Mouse (Mus musculus) limb, embryonic 14.5 days (tissue): ENCODE results near the gene Ppfia3. TPM values are rescaled to one million over a fixed set of nuclear protein-coding genes. Genes with fewer than 3 reads are reported as not detected.

Source experiments
- ATAC-seq: fragments of 200-750 bp; cut with Nextera tagmentation; 2 replicates; pipeline ENCODE4 v1.8.0; 2017; ENCODE audit warnings: low read depth, moderate number of reproducible peaks, moderate TSS enrichment; ENCODE audit not compliant: low FRiP score
- DNase-seq: peaks from one replicate; pipeline ENCODE4 v3.0.0-alpha.2; 2015; ENCODE audit warnings: low spot score
- H3K27ac ChIP-seq: fragments of 300-500 bp; sonication (generic); replicated peaks from 2 replicates; pipeline ENCODE4 v1.5.1; 2014; ENCODE audit warnings: low read depth, mild to moderate bottlenecking, low read length, moderate library complexity, mixed read lengths
- H3K27me3 ChIP-seq: fragments of 300-500 bp; sonication (generic); 2 replicates; pipeline ENCODE4 v1.6.1; 2014; ENCODE audit warnings: low read length, mixed read lengths; ENCODE audit not compliant: control insufficient read depth, insufficient read depth
- H3K36me3 ChIP-seq: fragments of 300-500 bp; sonication (generic); 2 replicates; pipeline ENCODE4 v1.6.1; 2014; ENCODE audit warnings: mild to moderate bottlenecking, low read length, moderate library complexity, mixed read lengths; ENCODE audit not compliant: control insufficient read depth, insufficient read depth
- H3K4me1 ChIP-seq: fragments of 300-500 bp; sonication (generic); 2 replicates; pipeline ENCODE4 v1.6.1; 2014; ENCODE audit warnings: antibody characterized with exemption, low read length, mixed read lengths; ENCODE audit not compliant: control insufficient read depth, insufficient read depth
- H3K4me2 ChIP-seq: fragments of 300-500 bp; sonication (generic); replicated peaks from 2 replicates; pipeline ENCODE4 v1.6.1; 2014; ENCODE audit warnings: low read depth, mild to moderate bottlenecking, low read length, moderate library complexity; ENCODE audit not compliant: severe bottlenecking
- H3K4me3 ChIP-seq: fragments of 300-500 bp; sonication (generic); replicated peaks from 2 replicates; pipeline ENCODE4 v1.5.1; 2014; ENCODE audit warnings: low read length
- H3K9ac ChIP-seq: fragments of 300-500 bp; sonication (generic); 2 replicates; pipeline ENCODE4 v1.6.1; 2014; ENCODE audit warnings: mild to moderate bottlenecking, low read depth, low read length, moderate library complexity; ENCODE audit not compliant: severe bottlenecking
- H3K9me3 ChIP-seq: fragments of 300-500 bp; sonication (generic); 2 replicates; pipeline ENCODE4 v1.6.1; 2016; ENCODE audit warnings: low read length; ENCODE audit not compliant: control insufficient read depth
- POLR2A ChIP-seq: fragments of 200-500 bp; IDR thresholded peaks from 2 replicates; pipeline ENCODE4 v1.8.0; 2012; ENCODE audit warnings: inconsistent platforms, mild to moderate bottlenecking, moderate library complexity, borderline replicate concordance; ENCODE audit not compliant: insufficient read depth, insufficient read length; ENCODE audit errors: extremely low read depth
- WGBS: fragments of 180-500 bp; shearing (Covaris S2); extraction: QIAGEN DNeasy Blood & Tissue Kit; methylation state at CpG from one replicate; pipeline ENCODE4 v1.1.7; 2014; 5-methylcytosine and 5-hydroxymethylcytosine counted together
- polyA plus RNA-seq, 2 experiments: library from polyadenylated mRNA; depleted of rRNA in 1 of 2; stranded (reverse) in 1 of 2; unstranded in 1 of 2; fragments of >200 nt; fragmentation: Nextera tagmentation in 1 of 2; extraction: Ambion mirVana in 1 of 2; gene quantifications; 2 replicates each; pipeline versions ENCODE4 v1.2.1 to v1.2.3; 2012 to 2014

Ppfia3 gene
- polyA plus RNA-seq, 2 experiments: 9.0 to 12.3 TPM

- DNase-seq (peak; percentile 88), ATAC-seq (peak; percentile 86)
- no peaks in the 10 kb centered on the region for H3K9me3 ChIP-seq
- H3K27ac ChIP-seq: no peak overlapping the region
- no peak for TF ChIP-seq POLR2A
- peaks cover 22% of the 10 kb centered on the region for H3K36me3 ChIP-seq
- H3K9ac ChIP-seq: no peak overlapping the region
- 14% methylated on average over 5 of the region's 5 CpGs for WGBS
- H3K4me3 ChIP-seq: no peak overlapping the region
- H3K4me1 ChIP-seq: no peaks in the 10 kb centered on the region
- no peak overlapping the region for H3K4me2 ChIP-seq
- H3K27me3 ChIP-seq: no peaks in the 10 kb centered on the region
Observed at GRCm38 (mm10) chr7:45299752-45300151, 67.1 kb downstream of the Ppfia3 start.

- DNase-seq (no peak), ATAC-seq (no peak)
- TF ChIP-seq POLR2A: no peak
Observed at GRCm38 (mm10) chr7:45297563-45297962, 69.3 kb downstream of the Ppfia3 start.

GRCm38 (mm10) chr7:45296626-45297025 is 70.2 kb downstream of the Ppfia3 start:
- H3K27me3 ChIP-seq: no peaks in the 10 kb centered on the region
- TF ChIP-seq POLR2A: no peak
- DNase-seq (no peak), ATAC-seq (no peak)
- H3K36me3 ChIP-seq: no peaks in the 10 kb centered on the region
- H3K4me1 ChIP-seq: no peaks in the 10 kb centered on the region
- no peaks in the 10 kb centered on the region for H3K9me3 ChIP-seq
- H3K4me3 ChIP-seq: no peak overlapping the region
- WGBS: 53% methylated on average over 1 of the region's 1 CpGs
- no peak overlapping the region for H3K4me2 ChIP-seq
- H3K9ac ChIP-seq: no peak overlapping the region
- no peak overlapping the region for H3K27ac ChIP-seq

More at GRCm38 (mm10) chr7:45297563-45297962, 69.3 kb downstream of the Ppfia3 start:
- H3K36me3 ChIP-seq: 0 out of 2 replicates have a peak, but pooled peaks cover 2% of the 10 kb centered on the region
- H3K27me3 ChIP-seq: no peaks in the 10 kb centered on the region
- H3K9ac ChIP-seq: no peak overlapping the region
- no peaks in the 10 kb centered on the region for H3K9me3 ChIP-seq
- 58% methylated on average over 3 of the region's 3 CpGs for WGBS
- H3K4me3 ChIP-seq: no peak overlapping the region
- H3K4me2 ChIP-seq: no peak overlapping the region
- no peaks in the 10 kb centered on the region for H3K4me1 ChIP-seq
- H3K27ac ChIP-seq: no peak overlapping the region

Other genes with a start within 250 kb of the Ppfia3 start
Only the 30 nearest of the 35 such genes appear.
- 115 and 118 TPM in 2 replicates for gene Pih1d1, start 212.7 kb downstream of the Ppfia3 start, polyA plus RNA-seq (2012; rRNA removed)
- 86.4 and 87.3 TPM in 2 replicates for gene Pih1d1, start 212.7 kb downstream of the Ppfia3 start, polyA plus RNA-seq (2014; fragmentation: Nextera tagmentation; extraction: Ambion mirVana)
- 45.6 and 67.3 TPM in 2 replicates for gene Aldh16a1, start 212.4 kb downstream of the Ppfia3 start, polyA plus RNA-seq (2012; rRNA removed)
- 40.0 and 47.7 TPM in 2 replicates for gene Aldh16a1, start 212.4 kb downstream of the Ppfia3 start, polyA plus RNA-seq (2014; fragmentation: Nextera tagmentation; extraction: Ambion mirVana)
- gene Slc17a7, start 203.1 kb downstream of the Ppfia3 start, polyA plus RNA-seq (2012; rRNA removed): 0.40 and 0.58 TPM in 2 replicates
- gene Slc17a7, start 203.1 kb downstream of the Ppfia3 start, polyA plus RNA-seq (2014; fragmentation: Nextera tagmentation; extraction: Ambion mirVana): 0.17 and 0.18 TPM in 2 replicates
- gene Gfy, start 187.4 kb downstream of the Ppfia3 start, polyA plus RNA-seq (2012; rRNA removed): 0.09 and 0.27 TPM in 2 replicates
- gene Gfy, start 187.4 kb downstream of the Ppfia3 start, polyA plus RNA-seq (2014; fragmentation: Nextera tagmentation; extraction: Ambion mirVana): not detected in 2 replicates
- gene Pth2, start 186.0 kb downstream of the Ppfia3 start, polyA plus RNA-seq (2012; rRNA removed): not detected in 2 replicates
- not detected in 2 replicates for gene Pth2, start 186.0 kb downstream of the Ppfia3 start, polyA plus RNA-seq (2014; fragmentation: Nextera tagmentation; extraction: Ambion mirVana)
- gene Ccdc155, start 162.1 kb downstream of the Ppfia3 start, polyA plus RNA-seq (2012; rRNA removed): 1.4 and 1.5 TPM in 2 replicates
- 0.79 and 1.2 TPM in 2 replicates for gene Ccdc155, start 162.1 kb downstream of the Ppfia3 start, polyA plus RNA-seq (2014; fragmentation: Nextera tagmentation; extraction: Ambion mirVana)
- gene Dkkl1, start 154.9 kb downstream of the Ppfia3 start, polyA plus RNA-seq (2012; rRNA removed): 3.0 and 4.8 TPM in 2 replicates
- gene Dkkl1, start 154.9 kb downstream of the Ppfia3 start, polyA plus RNA-seq (2014; fragmentation: Nextera tagmentation; extraction: Ambion mirVana): 9.0 and 14.8 TPM in 2 replicates
- gene Tead2, start 151.3 kb downstream of the Ppfia3 start, polyA plus RNA-seq (2012; rRNA removed): 450 and 560 TPM in 2 replicates
- gene Tead2, start 151.3 kb downstream of the Ppfia3 start, polyA plus RNA-seq (2014; fragmentation: Nextera tagmentation; extraction: Ambion mirVana): 143 and 168 TPM in 2 replicates
- 4.9 and 6.0 TPM in 2 replicates for gene Cd37, start 127.9 kb downstream of the Ppfia3 start, polyA plus RNA-seq (2012; rRNA removed)
- 2.6 and 3.7 TPM in 2 replicates for gene Cd37, start 127.9 kb downstream of the Ppfia3 start, polyA plus RNA-seq (2014; fragmentation: Nextera tagmentation; extraction: Ambion mirVana)
- gene Slc6a16, start 125.9 kb downstream of the Ppfia3 start, polyA plus RNA-seq (2012; rRNA removed): 0.18 and 0.29 TPM in 2 replicates
- gene Slc6a16, start 125.9 kb downstream of the Ppfia3 start, polyA plus RNA-seq (2014; fragmentation: Nextera tagmentation; extraction: Ambion mirVana): 0.21 TPM in 1 of 2 replicates, not detected in the other
- gene Slc6a21, start 89.5 kb downstream of the Ppfia3 start, polyA plus RNA-seq (2012; rRNA removed): not detected in 2 replicates
- not detected in 2 replicates for gene Slc6a21, start 89.5 kb downstream of the Ppfia3 start, polyA plus RNA-seq (2014; fragmentation: Nextera tagmentation; extraction: Ambion mirVana)
- 42.6 and 46.1 TPM in 2 replicates for gene Trpm4, start 33.2 kb downstream of the Ppfia3 start, polyA plus RNA-seq (2012; rRNA removed)
- gene Trpm4, start 33.2 kb downstream of the Ppfia3 start, polyA plus RNA-seq (2014; fragmentation: Nextera tagmentation; extraction: Ambion mirVana): 15.8 TPM in 2 replicates
- gene Hrc, start 31.7 kb downstream of the Ppfia3 start, polyA plus RNA-seq (2012; rRNA removed): 9.5 and 17.9 TPM in 2 replicates
- gene Hrc, start 31.7 kb downstream of the Ppfia3 start, polyA plus RNA-seq (2014; fragmentation: Nextera tagmentation; extraction: Ambion mirVana): 4.1 and 5.9 TPM in 2 replicates
- gene Lin7b, start 3.6 kb upstream of the Ppfia3 start, polyA plus RNA-seq (2012; rRNA removed): 4.1 and 4.7 TPM in 2 replicates
- gene Lin7b, start 3.6 kb upstream of the Ppfia3 start, polyA plus RNA-seq (2014; fragmentation: Nextera tagmentation; extraction: Ambion mirVana): 1.7 and 2.2 TPM in 2 replicates
- gene Snrnp70, start 28.7 kb upstream of the Ppfia3 start, polyA plus RNA-seq (2012; rRNA removed): 539 and 694 TPM in 2 replicates
- 69.7 and 73.7 TPM in 2 replicates for gene Snrnp70, start 28.7 kb upstream of the Ppfia3 start, polyA plus RNA-seq (2014; fragmentation: Nextera tagmentation; extraction: Ambion mirVana)
- 0.10 TPM in 2 replicates for gene Kcna7, start 38.6 kb upstream of the Ppfia3 start, polyA plus RNA-seq (2012; rRNA removed)
- 0.11 TPM in 1 of 2 replicates, not detected in the other for gene Kcna7, start 38.6 kb upstream of the Ppfia3 start, polyA plus RNA-seq (2014; fragmentation: Nextera tagmentation; extraction: Ambion mirVana)
- 4.2 and 4.5 TPM in 2 replicates for gene Ntf5, start 46.7 kb upstream of the Ppfia3 start, polyA plus RNA-seq (2012; rRNA removed)
- gene Ntf5, start 46.7 kb upstream of the Ppfia3 start, polyA plus RNA-seq (2014; fragmentation: Nextera tagmentation; extraction: Ambion mirVana): 4.4 and 6.0 TPM in 2 replicates
- 0.50 and 1.4 TPM in 2 replicates for gene Lhb, start 53.8 kb upstream of the Ppfia3 start, polyA plus RNA-seq (2012; rRNA removed)
- not detected in 2 replicates for gene Lhb, start 53.8 kb upstream of the Ppfia3 start, polyA plus RNA-seq (2014; fragmentation: Nextera tagmentation; extraction: Ambion mirVana)
- 44.1 and 59.1 TPM in 2 replicates for gene Gys1, start 67.8 kb upstream of the Ppfia3 start, polyA plus RNA-seq (2012; rRNA removed)
- gene Gys1, start 67.8 kb upstream of the Ppfia3 start, polyA plus RNA-seq (2014; fragmentation: Nextera tagmentation; extraction: Ambion mirVana): 35.8 and 37.3 TPM in 2 replicates
- 120 TPM in 2 replicates for gene Ruvbl2, start 71.1 kb upstream of the Ppfia3 start, polyA plus RNA-seq (2012; rRNA removed)
- 119 and 126 TPM in 2 replicates for gene Ruvbl2, start 71.1 kb upstream of the Ppfia3 start, polyA plus RNA-seq (2014; fragmentation: Nextera tagmentation; extraction: Ambion mirVana)
- 1,503 and 2,450 TPM in 2 replicates for gene Ftl1, start 92.9 kb upstream of the Ppfia3 start, polyA plus RNA-seq (2012; rRNA removed)
- 4,726 and 4,986 TPM in 2 replicates for gene Ftl1, start 92.9 kb upstream of the Ppfia3 start, polyA plus RNA-seq (2014; fragmentation: Nextera tagmentation; extraction: Ambion mirVana)
- gene Bax, start 99.9 kb upstream of the Ppfia3 start, polyA plus RNA-seq (2012; rRNA removed): 127 and 164 TPM in 2 replicates
- 133 and 140 TPM in 2 replicates for gene Bax, start 99.9 kb upstream of the Ppfia3 start, polyA plus RNA-seq (2014; fragmentation: Nextera tagmentation; extraction: Ambion mirVana)
- 0.82 and 1.3 TPM in 2 replicates for gene Tulp2, start 114.9 kb upstream of the Ppfia3 start, polyA plus RNA-seq (2012; rRNA removed)
- gene Tulp2, start 114.9 kb upstream of the Ppfia3 start, polyA plus RNA-seq (2014; fragmentation: Nextera tagmentation; extraction: Ambion mirVana): 1.2 and 2.0 TPM in 2 replicates
- not detected in 2 replicates for gene Gm45808, start 119.8 kb upstream of the Ppfia3 start, polyA plus RNA-seq (2012; rRNA removed)
- not detected in 2 replicates for gene Gm45808, start 119.8 kb upstream of the Ppfia3 start, polyA plus RNA-seq (2014; fragmentation: Nextera tagmentation; extraction: Ambion mirVana)
- 2.4 and 2.9 TPM in 2 replicates for gene Dhdh, start 121.8 kb upstream of the Ppfia3 start, polyA plus RNA-seq (2012; rRNA removed)
- 2.0 and 2.6 TPM in 2 replicates for gene Dhdh, start 121.8 kb upstream of the Ppfia3 start, polyA plus RNA-seq (2014; fragmentation: Nextera tagmentation; extraction: Ambion mirVana)
- gene Nucb1, start 143.4 kb upstream of the Ppfia3 start, polyA plus RNA-seq (2012; rRNA removed): 293 and 299 TPM in 2 replicates
- 239 and 254 TPM in 2 replicates for gene Nucb1, start 143.4 kb upstream of the Ppfia3 start, polyA plus RNA-seq (2014; fragmentation: Nextera tagmentation; extraction: Ambion mirVana)
- 27.5 and 29.8 TPM in 2 replicates for gene Ppp1r15a, start 159.2 kb upstream of the Ppfia3 start, polyA plus RNA-seq (2012; rRNA removed)
- 21.2 and 22.1 TPM in 2 replicates for gene Ppp1r15a, start 159.2 kb upstream of the Ppfia3 start, polyA plus RNA-seq (2014; fragmentation: Nextera tagmentation; extraction: Ambion mirVana)
- 13.1 and 17.2 TPM in 2 replicates for gene Plekha4, start 159.3 kb upstream of the Ppfia3 start, polyA plus RNA-seq (2012; rRNA removed)
- 4.3 and 4.6 TPM in 2 replicates for gene Plekha4, start 159.3 kb upstream of the Ppfia3 start, polyA plus RNA-seq (2014; fragmentation: Nextera tagmentation; extraction: Ambion mirVana)
- gene Hsd17b14, start 187.9 kb upstream of the Ppfia3 start, polyA plus RNA-seq (2012; rRNA removed): 1.1 and 1.2 TPM in 2 replicates
- 0.44 and 0.92 TPM in 2 replicates for gene Hsd17b14, start 187.9 kb upstream of the Ppfia3 start, polyA plus RNA-seq (2014; fragmentation: Nextera tagmentation; extraction: Ambion mirVana)
- gene Bcat2, start 203.1 kb upstream of the Ppfia3 start, polyA plus RNA-seq (2012; rRNA removed): 67.6 and 71.5 TPM in 2 replicates
- gene Bcat2, start 203.1 kb upstream of the Ppfia3 start, polyA plus RNA-seq (2014; fragmentation: Nextera tagmentation; extraction: Ambion mirVana): 57.2 and 60.4 TPM in 2 replicates